Mouse (Mus musculus) macrophage (primary cell): ENCODE results near the gene Surf4. TPM values are rescaled to one million over a fixed set of nuclear protein-coding genes. Genes with fewer than 3 reads are reported as not detected.

Source experiments
- H3K27ac ChIP-seq: fragments of 350-480 bp; formaldehyde crosslinking; 2 replicates; pipeline ENCODE4 v1.9.0; 2021
- H3K36me3 ChIP-seq: fragments of 350-480 bp; formaldehyde crosslinking; 2 replicates; pipeline ENCODE4 v1.9.0; 2021; ENCODE audit errors: inconsistent target
- H3K4me3 ChIP-seq: fragments of 350-480 bp; formaldehyde crosslinking; 2 replicates; pipeline ENCODE4 v1.9.0; 2021; ENCODE audit errors: inconsistent target
- H3K79me2 ChIP-seq: fragments of 350-480 bp; formaldehyde crosslinking; 2 replicates; pipeline ENCODE4 v1.9.0; 2021; ENCODE audit errors: inconsistent target
- WGBS: methylation state at CpG from one replicate; pipeline ENCODE4 v1.1.7; 2026; ENCODE audit warnings: inconsistent platforms; ENCODE audit not compliant: missing documents; 5-methylcytosine and 5-hydroxymethylcytosine counted together
- polyA plus RNA-seq: library from polyadenylated mRNA; stranded (reverse); fragments of 250-400 nt; gene quantifications from 3 replicates; pipeline ENCODE4 v1.2.4, GENCODE M21; 2018; ENCODE audit warnings: inconsistent platforms

Gene Surf4
- polyA plus RNA-seq, 1 experiment from 2014 or later, result 126 TPM

- no peak overlapping the region for H3K27ac ChIP-seq
- H3K36me3 ChIP-seq, result peaks cover 50% of the 10 kb centered on the region
- no peak overlapping the region for H3K4me3 ChIP-seq
- WGBS, result 94% methylated on average over 8 of the region's 8 CpGs
- H3K79me2 ChIP-seq, result no peaks in the 10 kb centered on the region
These were observed 17.7 kb upstream of the Surf4 start for GRCm38 (mm10) chr2:26951346-26951905.

- H3K79me2 ChIP-seq, result no peaks in the 10 kb centered on the region
- H3K36me3 ChIP-seq, result peaks cover 40% of the 10 kb centered on the region
These were observed 16.7 kb upstream of the Surf4 start for GRCm38 (mm10) chr2:26950411-26950810.

GRCm38 (mm10) chr2:26943253-26943652, 9.5 kb upstream of the Surf4 start:
- H3K79me2 ChIP-seq, result no peaks in the 10 kb centered on the region
- 76% methylated on average over 3 of the region's 3 CpGs for WGBS
- no peaks in the 10 kb centered on the region for H3K36me3 ChIP-seq
- H3K27ac ChIP-seq, result no peak overlapping the region
- no peak overlapping the region for H3K4me3 ChIP-seq

More at GRCm38 (mm10) chr2:26950411-26950810, 16.7 kb upstream of the Surf4 start:
- H3K4me3 ChIP-seq, result no peak overlapping the region
- WGBS, result 100% methylated on average over 2 of the region's 2 CpGs
- H3K27ac ChIP-seq, result no peak overlapping the region

GRCm38 (mm10) chr2:26941539-26941938, 7.8 kb upstream of the Surf4 start:
- peak overlapping the region; percentile 25 for H3K27ac ChIP-seq
- WGBS, result 8% methylated on average over 5 of the region's 5 CpGs

GRCm38 (mm10) chr2:26936425-26936824, 2.7 kb upstream of the Surf4 start:
- Histone ChIP-seq H3K4me3 (no peak overlapping the region), H3K79me2 (peaks cover 15% of the 10 kb centered on the region), H3K27ac (no peak overlapping the region), H3K36me3 (no peaks in the 10 kb centered on the region)
- WGBS, result 14% methylated on average over 1 of the region's 1 CpGs

More at GRCm38 (mm10) chr2:26941539-26941938, 7.8 kb upstream of the Surf4 start:
- Histone ChIP-seq H3K79me2 (no peaks in the 10 kb centered on the region), H3K36me3 (no peaks in the 10 kb centered on the region), H3K4me3 (no peak overlapping the region)

GRCm38 (mm10) chr2:26935286-26935685, 1.6 kb upstream of the Surf4 start:
- Histone ChIP-seq H3K4me3 (no peak overlapping the region), H3K27ac (no peak overlapping the region), H3K79me2 (peaks cover 26% of the 10 kb centered on the region), H3K36me3 (no peaks in the 10 kb centered on the region)
- WGBS, result 18% methylated on average over 2 of the region's 2 CpGs

- Histone ChIP-seq H3K4me3 (peak overlapping the region; percentile 90), H3K79me2 (peaks cover 52% of the 10 kb centered on the region), H3K36me3 (0 out of 2 replicates have a peak, but pooled peaks cover 5% of the 10 kb centered on the region), H3K27ac (peak overlapping the region; percentile 70)
- 0% methylated on average over 47 of the region's 49 CpGs for WGBS
These were observed 1.0 kb downstream of the Surf4 start for GRCm38 (mm10) chr2:26932473-26933303.

GRCm38 (mm10) chr2:26930390-26930789, 3.3 kb downstream of the Surf4 start:
- 22% methylated on average over 1 of the region's 1 CpGs for WGBS
- H3K27ac ChIP-seq, result no peak overlapping the region
- H3K4me3 ChIP-seq, result no peak overlapping the region
- peaks cover 75% of the 10 kb centered on the region for H3K79me2 ChIP-seq
- peaks cover 23% of the 10 kb centered on the region for H3K36me3 ChIP-seq

GRCm38 (mm10) chr2:26927745-26928476, 5.8 kb downstream of the Surf4 start:
- Histone ChIP-seq H3K36me3 (peaks cover 48% of the 10 kb centered on the region), H3K79me2 (peaks cover 100% of the 10 kb centered on the region), H3K27ac (peak overlapping the region; percentile 30), H3K4me3 (no peak overlapping the region)
- WGBS, result 87% methylated on average over 6 of the region's 6 CpGs

GRCm38 (mm10) chr2:26921784-26922183, 11.9 kb downstream of the Surf4 start:
- no peak overlapping the region for H3K4me3 ChIP-seq
- peaks cover 86% of the 10 kb centered on the region for H3K36me3 ChIP-seq
- H3K27ac ChIP-seq, result no peak overlapping the region
- WGBS, result 80% methylated on average over 7 of the region's 9 CpGs
- H3K79me2 ChIP-seq, result peaks cover 90% of the 10 kb centered on the region

GRCm38 (mm10) chr2:26920190-26920855, 13.4 kb downstream of the Surf4 start:
- Histone ChIP-seq H3K79me2 (peaks cover 84% of the 10 kb centered on the region), H3K36me3 (peaks cover 72% of the 10 kb centered on the region)
- WGBS, result 91% methylated on average over 6 of the region's 6 CpGs

GRCm38 (mm10) chr2:26919684-26920083, 14.0 kb downstream of the Surf4 start:
- peaks cover 84% of the 10 kb centered on the region for H3K79me2 ChIP-seq
- 96% methylated on average over 3 of the region's 3 CpGs for WGBS
- no peak overlapping the region for H3K27ac ChIP-seq
- H3K36me3 ChIP-seq, result peaks cover 65% of the 10 kb centered on the region
- H3K4me3 ChIP-seq, result no peak overlapping the region

More at GRCm38 (mm10) chr2:26920190-26920855, 13.4 kb downstream of the Surf4 start:
- Histone ChIP-seq H3K27ac (no peak overlapping the region), H3K4me3 (no peak overlapping the region)

- Histone ChIP-seq H3K79me2 (peaks cover 88% of the 10 kb centered on the region), H3K36me3 (peaks cover 53% of the 10 kb centered on the region), H3K4me3 (peak overlapping the region; percentile 99), H3K27ac (peak overlapping the region; percentile 85)
- WGBS, result 1% methylated on average over 13 of the region's 13 CpGs
These were observed 17.0 kb downstream of the Surf4 start for GRCm38 (mm10) chr2:26916738-26917137.
